ENCODE assay signal across 27 mouse cellular contexts in the genomic region with DNA sequence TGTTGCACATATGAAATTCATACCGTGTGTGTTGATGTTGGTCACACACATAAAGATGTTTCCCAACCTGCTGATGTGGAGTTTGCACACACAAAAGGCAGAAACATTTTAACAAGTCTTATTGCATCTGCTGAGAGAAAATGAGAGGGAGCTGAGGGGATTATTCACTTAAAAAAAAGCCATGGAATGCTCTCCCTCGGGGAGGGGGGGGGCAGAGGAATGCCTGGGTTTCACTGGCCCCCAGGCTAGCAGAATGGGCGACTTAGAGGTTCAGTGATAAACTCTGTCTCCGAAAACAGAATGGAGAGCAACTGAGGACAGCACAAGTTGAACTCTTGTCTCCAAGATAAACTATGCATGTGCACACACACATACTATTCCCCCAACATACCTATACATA.
"Had no signal": no experiment of that assay in that cellular context is flagged by ENCODE, and none has a peak within 500 bp of the region (broad histone marks: within the 10 kb centered on the region; RNA-seq: fewer than 3 reads in every experiment).

No protein-coding gene starts in this region.

- H3K27ac ChIP-seq: heart, adult 2 months; heart, embryonic 13.5 days; heart, embryonic 15.5 days; hindbrain, embryonic 13.5 days; hindbrain, embryonic 15.5 days; hindbrain, postnatal 0 days; kidney, embryonic 15.5 days; kidney, postnatal 0 days; limb, embryonic 13.5 days; limb, embryonic 15.5 days; liver, embryonic 12.5 days; liver, embryonic 14.5 days had no signal

- H3K4me3 ChIP-seq: heart, adult 2 months; heart, embryonic 13.5 days; heart, embryonic 15.5 days; hindbrain, embryonic 13.5 days; hindbrain, embryonic 15.5 days; kidney, embryonic 15.5 days; limb, embryonic 13.5 days; limb, embryonic 15.5 days; liver, embryonic 12.5 days had no signal

- H3K4me1 ChIP-seq: liver, embryonic 12.5 days had no signal

- H3K4me2 ChIP-seq: heart, embryonic 11.5 days; heart, embryonic 13.5 days; heart, embryonic 15.5 days; hindbrain, embryonic 13.5 days; hindbrain, embryonic 15.5 days; kidney, embryonic 15.5 days; limb, embryonic 13.5 days; limb, embryonic 15.5 days; liver, embryonic 12.5 days had no signal

- H3K9me3 ChIP-seq: heart, embryonic 13.5 days; heart, embryonic 15.5 days; hindbrain, embryonic 13.5 days; hindbrain, embryonic 15.5 days; kidney, embryonic 15.5 days; limb, embryonic 13.5 days; limb, embryonic 15.5 days; liver, embryonic 12.5 days had no signal

- ATAC-seq: hindbrain, postnatal 0 days; intestine, embryonic 16.5 days; liver, embryonic 12.5 days had no signal

- H3K27me3 ChIP-seq: heart, embryonic 13.5 days; heart, embryonic 15.5 days; hindbrain, embryonic 13.5 days; hindbrain, embryonic 15.5 days; limb, embryonic 13.5 days; limb, embryonic 15.5 days; liver, embryonic 12.5 days had no signal

- H3K9ac ChIP-seq: heart, embryonic 13.5 days; heart, embryonic 15.5 days; hindbrain, embryonic 13.5 days; hindbrain, embryonic 15.5 days; kidney, embryonic 15.5 days; limb, embryonic 13.5 days; limb, embryonic 15.5 days; liver, embryonic 12.5 days; liver, embryonic 14.5 days had no signal

- H3K36me3 ChIP-seq: heart, embryonic 13.5 days; heart, embryonic 15.5 days; hindbrain, embryonic 13.5 days; hindbrain, embryonic 15.5 days; kidney, embryonic 15.5 days; limb, embryonic 13.5 days; limb, embryonic 15.5 days; liver, embryonic 12.5 days had no signal

- DNase-seq: gastrocnemius, postnatal 14 days; gastrocnemius, postnatal 36 days; heart, adult 11 months; heart, adult 2 months; heart, postnatal 14 days; heart, postnatal 36 days; kidney, adult 11 months; kidney, adult 2 months; kidney, adult 9 months; kidney, postnatal 14 days; kidney, postnatal 36 days; layer of hippocampus, adult 9-11 months; layer of hippocampus, postnatal 36 days; left cerebral cortex, postnatal 4 days had no signal
